Mouse (Mus musculus): ENCODE data around the gene Lcat. TPM values are rescaled to one million over a fixed set of nuclear protein-coding genes. Genes with fewer than 3 reads are reported as not detected.

The Lcat gene
- polyA plus RNA-seq, 3 experiments from 2014 or later: 0.44 to 0.67 (median 0.45) TPM

Other genes with a start within 250 kb of the Lcat start
- gene Acd, start 242.3 kb downstream of the Lcat start, polyA plus RNA-seq (2017; shearing (Covaris generic)): 10 to 100 TPM; 53.2 to 71.2 (median 54.5) TPM
- gene Pard6a, start 242.2 kb downstream of the Lcat start, polyA plus RNA-seq (2017; shearing (Covaris generic)): 10 to 100 TPM in 1 of 3 experiments, 1 to 10 TPM in 2; 7.2 to 11.0 (median 9.0) TPM
- gene 4933405L10Rik, start 235.7 kb downstream of the Lcat start, polyA plus RNA-seq (2017; shearing (Covaris generic)): not detected
- 1 to 10 TPM; 1.3 to 2.9 (median 1.9) TPM for gene Enkd1, start 235.2 kb downstream of the Lcat start, polyA plus RNA-seq (2017; shearing (Covaris generic))
- 1 to 10 TPM; 1.7 to 5.9 (median 3.9) TPM for gene Gfod2, start 184.7 kb downstream of the Lcat start, polyA plus RNA-seq (2017; shearing (Covaris generic))
- gene Ranbp10, start 116.0 kb downstream of the Lcat start, polyA plus RNA-seq (2017; shearing (Covaris generic)): 1 to 10 TPM; 5.3 to 8.7 (median 5.9) TPM
- not detected for gene Tsnaxip1, start 115.7 kb downstream of the Lcat start, polyA plus RNA-seq (2017; shearing (Covaris generic))
- 10 to 100 TPM; 13.8 to 22.1 (median 18.4) TPM for gene Cenpt, start 90.1 kb downstream of the Lcat start, polyA plus RNA-seq (2017; shearing (Covaris generic))
- gene Thap11, start 88.2 kb downstream of the Lcat start, polyA plus RNA-seq (2017; shearing (Covaris generic)): 1 to 10 TPM; 5.5 to 6.7 (median 6.0) TPM
- gene Nutf2, start 82.8 kb downstream of the Lcat start, polyA plus RNA-seq (2017; shearing (Covaris generic)): 10 to 100 TPM; 10.8 to 70.1 (median 13.0) TPM
- gene Edc4, start 62.5 kb downstream of the Lcat start, polyA plus RNA-seq (2017; shearing (Covaris generic)): 10 to 100 TPM; 28.1 to 41.1 (median 33.9) TPM
- 1 to 10 TPM in 2 of 3 experiments, not detected in 1; 1.2 to 1.8 TPM for gene Nrn1l, start 49.8 kb downstream of the Lcat start, polyA plus RNA-seq (2017; shearing (Covaris generic))
- gene Pskh1, start 42.9 kb downstream of the Lcat start, polyA plus RNA-seq (2017; shearing (Covaris generic)): 10 to 100 TPM; 10.0 to 14.4 (median 11.1) TPM
- 1 to 10 TPM; 3.0 to 4.1 (median 3.4) TPM for gene Ctrl, start 9.5 kb downstream of the Lcat start, polyA plus RNA-seq (2017; shearing (Covaris generic))
- gene Psmb10, start 4.9 kb downstream of the Lcat start, polyA plus RNA-seq (2017; shearing (Covaris generic)): 100 to 1,000 TPM; 368 to 388 (median 373) TPM
- gene Slc12a4, start 22.7 kb upstream of the Lcat start, polyA plus RNA-seq (2017; shearing (Covaris generic)): 1 to 10 TPM; 5.4 to 8.8 (median 6.4) TPM
- gene Dpep3, start 36.0 kb upstream of the Lcat start, polyA plus RNA-seq (2017; shearing (Covaris generic)): not detected
- 10 to 100 TPM; 29.0 to 36.7 (median 32.2) TPM for gene Dus2, start 48.0 kb upstream of the Lcat start, polyA plus RNA-seq (2017; shearing (Covaris generic))
- not detected for gene Dpep2nb, start 62.6 kb upstream of the Lcat start, polyA plus RNA-seq (2017; shearing (Covaris generic))
- gene Ddx28, start 68.5 kb upstream of the Lcat start, polyA plus RNA-seq (2017; shearing (Covaris generic)): 10 to 100 TPM in 2 of 3 experiments, 1 to 10 TPM in 1; 9.3 to 15.6 (median 12.3) TPM
- gene Nfatc3, start 115.5 kb upstream of the Lcat start, polyA plus RNA-seq (2017; shearing (Covaris generic)): 10 to 100 TPM; 35.1 to 41.7 (median 37.1) TPM
- gene Esrp2, start 193.6 kb upstream of the Lcat start, polyA plus RNA-seq (2017; shearing (Covaris generic)): under 1 TPM in 2 of 3 experiments, not detected in 1; 0.20 to 0.64 TPM
- gene Pla2g15, start 207.0 kb upstream of the Lcat start, polyA plus RNA-seq (2017; shearing (Covaris generic)): 1 to 10 TPM; 4.5 to 6.2 (median 4.7) TPM
- 10 to 100 TPM; 21.0 to 35.6 (median 33.1) TPM for gene Slc7a6, start 225.5 kb upstream of the Lcat start, polyA plus RNA-seq (2017; shearing (Covaris generic))